Mouse (Mus musculus) MEL (cell line): ENCODE measurements around the gene Palld. TPM values are rescaled to one million over a fixed set of nuclear protein-coding genes. Genes with fewer than 3 reads are reported as not detected.

Source experiments
- DNase-seq: peaks from one replicate; pipeline ENCODE4 v3.0.0; 2011; ENCODE audit warnings: low read depth, low spot score
- H3K27ac ChIP-seq: 2 replicates; pipeline ENCODE4 v1.5.1; 2012; ENCODE audit warnings: low read depth, mild to moderate bottlenecking, control low read depth, low read length, moderate library complexity; ENCODE audit not compliant: control insufficient read depth
- H3K27me3 ChIP-seq, 2 experiments: fragments of 150-350 bp in 1 of 2; sonication (generic) in 1 of 2; 2 replicates each; pipeline ENCODE4 v1.6.1; 2012; ENCODE audit warnings: low read length in 2 of 2, mild to moderate bottlenecking in 2 of 2, improper control_type of control experiment in 1 of 2, moderate library complexity in 1 of 2; ENCODE audit not compliant: insufficient read depth in 2 of 2, control insufficient read depth in 1 of 2
- H3K36me3 ChIP-seq, 2 experiments: 2 replicates each; pipeline ENCODE4 v1.6.1; 2012 to 2014; ENCODE audit warnings: low read length in 2 of 2, improper control_type of control experiment in 1 of 2, inconsistent platforms in 1 of 2, mild to moderate bottlenecking in 1 of 2; ENCODE audit not compliant: insufficient read depth in 2 of 2, control insufficient read depth in 1 of 2
- H3K4me1 ChIP-seq, 2 experiments: fragments of 150-350 bp in 1 of 2; sonication (generic) in 1 of 2; 2 replicates each; pipeline ENCODE4 v1.6.1; 2012; ENCODE audit warnings: low read length in 2 of 2, improper control_type of control experiment in 1 of 2, mild to moderate bottlenecking in 1 of 2; ENCODE audit not compliant: insufficient read depth in 2 of 2, control insufficient read depth in 1 of 2
- H3K4me3 ChIP-seq, 2 experiments: fragments of 150-350 bp in 1 of 2; sonication (generic) in 1 of 2; 2 replicates each; pipeline ENCODE4 v1.5.1; 2012; ENCODE audit warnings: low read depth in 2 of 2, low read length in 2 of 2, mild to moderate bottlenecking in 2 of 2, moderate library complexity in 2 of 2, control low read depth in 1 of 2, improper control_type of control experiment in 1 of 2; ENCODE audit not compliant: control insufficient read depth in 1 of 2, insufficient read depth in 1 of 2
- H3K79me2 ChIP-seq: 2 replicates; pipeline ENCODE4 v1.6.1; 2012; ENCODE audit warnings: mild to moderate bottlenecking, low read length, moderate library complexity; ENCODE audit not compliant: control insufficient read depth, poor library complexity, insufficient read depth
- H3K9ac ChIP-seq: 2 replicates; pipeline ENCODE4 v1.6.1; 2012; ENCODE audit warnings: low read depth, mild to moderate bottlenecking, control low read depth, low read length, moderate library complexity; ENCODE audit not compliant: control insufficient read depth, poor library complexity, severe bottlenecking
- H3K9me3 ChIP-seq: fragments of 150-350 bp; sonication (generic); replicated peaks from 2 replicates; pipeline ENCODE4 v1.6.1; 2012; ENCODE audit warnings: mild to moderate bottlenecking, low read length, improper control_type of control experiment, moderate library complexity; ENCODE audit not compliant: insufficient read depth
- BHLHE40 ChIP-seq: IDR thresholded peaks from 2 replicates; pipeline ENCODE4 v1.6.1; 2012; ENCODE audit warnings: low read depth, mild to moderate bottlenecking, inconsistent platforms, low read length, improper control_type of control experiment, borderline replicate concordance
- CTCF ChIP-seq, 3 experiments: IDR thresholded peaks in 2 of 3; conservative IDR thresholded peaks in 1 of 3; 2 replicates each; pipeline ENCODE4 v1.5.1; 2011 to 2012; ENCODE audit warnings: low read length in 3 of 3, low read depth in 2 of 3, mild to moderate bottlenecking in 2 of 3, improper control_type of control experiment in 1 of 3, inconsistent platforms in 1 of 3, mixed read lengths in 1 of 3, moderate library complexity in 1 of 3; ENCODE audit not compliant: control insufficient read depth in 1 of 3, insufficient read depth in 1 of 3, poor library complexity in 1 of 3, severe bottlenecking in 1 of 3
- E2F4 ChIP-seq: IDR thresholded peaks from 2 replicates; pipeline ENCODE4 v1.6.1; 2011; ENCODE audit warnings: low read depth, low read length, improper control_type of control experiment, borderline replicate concordance
- ELF1 ChIP-seq: IDR thresholded peaks from 2 replicates; pipeline ENCODE4 v1.6.1; 2014; ENCODE audit warnings: low read depth, mild to moderate bottlenecking, inconsistent platforms, low read length, improper control_type of control experiment, moderate library complexity
- EP300 ChIP-seq, 2 experiments: IDR thresholded peaks; 2 replicates each; pipeline ENCODE4 v1.6.1; 2011; ENCODE audit warnings: improper control_type of control experiment in 2 of 2, low read length in 2 of 2, low read depth in 1 of 2, mild to moderate bottlenecking in 1 of 2
- GATA1 ChIP-seq: IDR thresholded peaks from 2 replicates; pipeline ENCODE4 v1.6.1; 2011; ENCODE audit warnings: low read depth, low read length, improper control_type of control experiment
- KAT2A ChIP-seq: conservative IDR thresholded peaks from 2 replicates; pipeline ENCODE4 v1.6.1; 2012; ENCODE audit warnings: low read depth, low read length, improper control_type of control experiment, inconsistent platforms
- MAFK ChIP-seq: IDR thresholded peaks from 2 replicates; pipeline ENCODE4 v1.6.1; 2011; ENCODE audit warnings: low read depth, mild to moderate bottlenecking, low read length, improper control_type of control experiment, borderline replicate concordance
- MAX ChIP-seq: IDR thresholded peaks from 2 replicates; pipeline ENCODE4 v1.6.1; 2011; ENCODE audit warnings: low read length, improper control_type of control experiment
- MAZ ChIP-seq: IDR thresholded peaks from 2 replicates; pipeline ENCODE4 v1.6.1; 2012; ENCODE audit warnings: low read depth, mild to moderate bottlenecking, inconsistent platforms, low read length, improper control_type of control experiment
- MXI1 ChIP-seq: IDR thresholded peaks from 2 replicates; pipeline ENCODE4 v1.6.1; 2011; ENCODE audit warnings: mild to moderate bottlenecking, low read depth, low read length, improper control_type of control experiment
- MYB ChIP-seq: IDR thresholded peaks from 2 replicates; pipeline ENCODE4 v1.6.1; 2011; ENCODE audit warnings: mild to moderate bottlenecking, low read depth, low read length, improper control_type of control experiment
- NRF1 ChIP-seq: IDR thresholded peaks from 2 replicates; pipeline ENCODE4 v1.6.1; 2014; ENCODE audit warnings: low read depth, mild to moderate bottlenecking, inconsistent platforms, low read length, improper control_type of control experiment, moderate library complexity; ENCODE audit not compliant: poor library complexity, insufficient read depth, severe bottlenecking
- POLR2A ChIP-seq, 2 experiments: IDR thresholded peaks; 2 replicates each; pipeline ENCODE4 v1.6.1; 2011 to 2012; ENCODE audit warnings: low read length in 2 of 2, mild to moderate bottlenecking in 2 of 2, control low read depth in 1 of 2, improper control_type of control experiment in 1 of 2, low read depth in 1 of 2, moderate library complexity in 1 of 2; ENCODE audit not compliant: control insufficient read depth in 1 of 2, insufficient read depth in 1 of 2, poor library complexity in 1 of 2
- POLR2AphosphoS2 ChIP-seq: IDR thresholded peaks from 2 replicates; pipeline ENCODE4 v1.6.1; 2011; ENCODE audit warnings: low read length, improper control_type of control experiment
- RCOR1 ChIP-seq: IDR thresholded peaks from 2 replicates; pipeline ENCODE4 v1.6.1; 2012; ENCODE audit warnings: low read depth, mild to moderate bottlenecking, inconsistent platforms, low read length, improper control_type of control experiment
- SMC3 ChIP-seq: IDR thresholded peaks from 2 replicates; pipeline ENCODE4 v1.6.1; 2011; ENCODE audit warnings: low read depth, low read length, improper control_type of control experiment
- TBP ChIP-seq: IDR thresholded peaks from 2 replicates; pipeline ENCODE4 v1.8.0; 2011; ENCODE audit warnings: low read depth, low read length, improper control_type of control experiment
- UBTF ChIP-seq: IDR thresholded peaks from 2 replicates; pipeline ENCODE4 v1.6.1; 2012; ENCODE audit warnings: low read depth, mild to moderate bottlenecking, inconsistent platforms, low read length, improper control_type of control experiment, moderate library complexity, borderline replicate concordance; ENCODE audit not compliant: insufficient read depth
- USF1 ChIP-seq: IDR thresholded peaks from 2 replicates; pipeline ENCODE4 v1.6.1; 2014; ENCODE audit warnings: low read depth, mild to moderate bottlenecking, inconsistent platforms, low read length, improper control_type of control experiment, moderate library complexity
- USF2 ChIP-seq, 2 experiments: IDR thresholded peaks; 2 replicates each; pipeline ENCODE4 v1.6.1; 2011 to 2012; ENCODE audit warnings: improper control_type of control experiment in 2 of 2, low read length in 2 of 2, borderline replicate concordance in 1 of 2, inconsistent platforms in 1 of 2, low read depth in 1 of 2, mild to moderate bottlenecking in 1 of 2; ENCODE audit not compliant: insufficient read depth in 1 of 2
- ZMIZ1 ChIP-seq: IDR thresholded peaks from 2 replicates; pipeline ENCODE4 v1.6.1; 2012; ENCODE audit warnings: low read depth, mild to moderate bottlenecking, inconsistent platforms, low read length, improper control_type of control experiment, moderate library complexity
- ZNF384 ChIP-seq: IDR thresholded peaks from 2 replicates; pipeline ENCODE4 v1.6.1; 2012; ENCODE audit warnings: low read depth, mild to moderate bottlenecking, inconsistent platforms, low read length, improper control_type of control experiment
- polyA plus RNA-seq, 2 experiments: library from polyadenylated mRNA; stranded (reverse) in 1 of 2; unstranded in 1 of 2; fragments of >175 nt in 1 of 2; fragments of >200 nt in 1 of 2; gene quantifications; 2 replicates each; pipeline versions ENCODE4 v1.2.1 to v1.2.4; 2012; ENCODE audit warnings: low replicate concordance in 2 of 2, low read depth in 1 of 2; ENCODE audit not compliant: insufficient read length in 2 of 2, insufficient read depth in 1 of 2, missing spikeins in 1 of 2
- total RNA-seq: library from RNA; depleted of rRNA; stranded (reverse); fragments of 300-350 nt; gene quantifications from 2 replicates; pipeline ENCODE4 v1.2.3, GENCODE M21; 2012

The Palld gene
- total and polyA plus RNA-seq, 3 experiments: 0.23 to 1.9 TPM; not detected in 1

GRCm38 (mm10) chr8:61665021-61665420 lies 237.5 kb downstream of the Palld start:
- H3K4me1 ChIP-seq: no peaks in the 10 kb centered on the region
- no peaks in the 10 kb centered on the region for H3K79me2 ChIP-seq
- no peaks in the 10 kb centered on the region for H3K36me3 ChIP-seq
- no peaks in the 10 kb centered on the region for H3K27me3 ChIP-seq
- no peaks in the 10 kb centered on the region for H3K9me3 ChIP-seq
- H3K9ac ChIP-seq: no peak overlapping the region
- no peak overlapping the region for H3K27ac ChIP-seq
- DNase-seq: no peak
- TF ChIP-seq MAX (no peak), E2F4 (no peak), SMC3 (no peak), USF2 (IDR thresholded peaks at IDR 0.05; ENCODE audit: borderline replicate concordance in 1 of 2, insufficient read depth in 1 of 2, low read depth in 1 of 2, low read length in 2 of 2) (no peak), CTCF (IDR thresholded peaks at IDR 0.05 in 2 of 3, conservative IDR thresholded peaks at IDR 0.05 in 1 of 3; ENCODE audit: control insufficient read depth in 1 of 3, insufficient read depth in 1 of 3, low read depth in 2 of 3, low read length in 3 of 3, poor library complexity in 1 of 3, severe bottlenecking in 1 of 3) (no peak), ZNF384 (no peak)
- no peak overlapping the region for H3K4me3 ChIP-seq

DNA sequence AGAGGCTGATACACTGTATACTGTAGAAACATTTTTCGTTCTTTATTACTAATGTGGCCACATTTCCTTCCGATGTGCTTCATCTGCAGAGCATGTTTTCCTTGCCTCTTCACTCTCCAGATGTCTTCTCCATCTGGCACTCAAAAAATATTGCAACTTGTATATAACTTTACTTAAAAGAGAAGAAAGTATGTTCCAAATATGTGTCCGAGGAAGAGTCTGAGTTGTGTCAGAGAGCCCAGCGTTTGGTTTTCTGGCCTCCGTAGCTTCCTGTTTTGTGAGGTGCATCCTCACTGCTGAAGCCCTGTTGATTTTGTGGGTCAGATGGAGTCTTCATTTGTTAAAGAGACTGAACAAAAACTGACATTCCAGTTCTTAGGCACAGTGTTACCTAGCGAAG lies 238.3 kb downstream of the Palld start:
- TF ChIP-seq KAT2A: no peak
- TF ChIP-seq ZMIZ1: no peak
- TF ChIP-seq BHLHE40: no peak
- TF ChIP-seq SMC3: no peak
- TF ChIP-seq MAFK: no peak
- TF ChIP-seq GATA1: no peak
- no peak for TF ChIP-seq POLR2AphosphoS2
- no peak overlapping the region for H3K4me3 ChIP-seq
- no peaks in the 10 kb centered on the region for H3K36me3 ChIP-seq
- H3K9ac ChIP-seq: no peak overlapping the region
- DNase-seq: no peak
- H3K4me1 ChIP-seq: no peaks in the 10 kb centered on the region
- no peaks in the 10 kb centered on the region for H3K27me3 ChIP-seq
- no peaks in the 10 kb centered on the region for H3K9me3 ChIP-seq
- no peak overlapping the region for H3K27ac ChIP-seq
- H3K79me2 ChIP-seq: no peaks in the 10 kb centered on the region

- Histone ChIP-seq H3K9ac (no peak overlapping the region), H3K36me3 (no peaks in the 10 kb centered on the region), H3K27ac (no peak overlapping the region), H3K27me3 (no peaks in the 10 kb centered on the region), H3K79me2 (no peaks in the 10 kb centered on the region), H3K4me3 (no peak overlapping the region), H3K4me1 (no peaks in the 10 kb centered on the region), H3K9me3 (no peaks in the 10 kb centered on the region)
- no peak for TF ChIP-seq ZNF384
- TF ChIP-seq ELF1: no peak
- no peak for TF ChIP-seq MXI1
- no peak for TF ChIP-seq RCOR1
- no peak for TF ChIP-seq UBTF
- TF ChIP-seq EP300 (IDR thresholded peaks at IDR 0.05; ENCODE audit: low read depth in 1 of 2, low read length in 2 of 2): no peak
- TF ChIP-seq MYB: no peak
- no peak for TF ChIP-seq MAZ
- TF ChIP-seq USF1: no peak
- TF ChIP-seq USF2 (IDR thresholded peaks at IDR 0.05; ENCODE audit: borderline replicate concordance in 1 of 2, insufficient read depth in 1 of 2, low read depth in 1 of 2, low read length in 2 of 2): no peak
- TF ChIP-seq TBP: no peak
- no peak for TF ChIP-seq POLR2A (IDR thresholded peaks at IDR 0.05; ENCODE audit: control insufficient read depth in 1 of 2, insufficient read depth in 1 of 2, low read depth in 1 of 2, low read length in 2 of 2, poor library complexity in 1 of 2)
- no peak for TF ChIP-seq NRF1
- no peak for DNase-seq
These were observed 239.7 kb downstream of the Palld start for GRCm38 (mm10) chr8:61662829-61663228.
